Mouse (Mus musculus) midbrain, embryonic 13.5 days (tissue): ENCODE measurements around the gene Gpc5. TPM values are rescaled to one million over a fixed set of nuclear protein-coding genes. Genes with fewer than 3 reads are reported as not detected.
A peak's percentile ranks its signal among the peaks of the same experiment; 100 is the strongest.

ENCODE experiments used
- ATAC-seq: fragments of 200-750 bp; cut with Nextera tagmentation; 2 replicates; pipeline ENCODE4 v1.8.0; 2017; ENCODE audit warnings: mild to moderate bottlenecking, moderate TSS enrichment, moderate library complexity
- H3K27ac ChIP-seq: fragments of 300-500 bp; sonication (generic); 2 replicates; pipeline ENCODE4 v1.5.1; 2015; ENCODE audit warnings: inconsistent platforms, mild to moderate bottlenecking, moderate library complexity
- H3K27me3 ChIP-seq: fragments of 300-500 bp; sonication (generic); 2 replicates; pipeline ENCODE4 v1.6.1; 2015; ENCODE audit warnings: mild to moderate bottlenecking, inconsistent platforms
- H3K36me3 ChIP-seq: fragments of 300-500 bp; sonication (generic); 2 replicates; pipeline ENCODE4 v1.6.1; 2015; ENCODE audit warnings: mild to moderate bottlenecking, inconsistent platforms
- H3K4me1 ChIP-seq: fragments of 300-500 bp; sonication (generic); replicated peaks from 2 replicates; pipeline ENCODE4 v1.6.1; 2015; ENCODE audit warnings: inconsistent platforms
- H3K4me2 ChIP-seq: fragments of 300-500 bp; sonication (generic); replicated peaks from 2 replicates; pipeline ENCODE4 v1.6.1; 2015; ENCODE audit warnings: moderate library complexity, mild to moderate bottlenecking, inconsistent platforms
- H3K4me3 ChIP-seq: fragments of 300-500 bp; sonication (generic); replicated peaks from 2 replicates; pipeline ENCODE4 v1.5.1; 2015; ENCODE audit warnings: mild to moderate bottlenecking, inconsistent platforms
- H3K9ac ChIP-seq: fragments of 300-500 bp; sonication (generic); replicated peaks from 2 replicates; pipeline ENCODE4 v1.6.1; 2015; ENCODE audit warnings: mild to moderate bottlenecking, inconsistent platforms
- H3K9me3 ChIP-seq: fragments of 300-500 bp; sonication (generic); 2 replicates; pipeline ENCODE4 v1.6.1; 2016; ENCODE audit warnings: mild to moderate bottlenecking, inconsistent platforms
- WGBS: fragments of 180-500 bp; shearing (Covaris S2); methylation state at CpG from one replicate; pipeline ENCODE4 v1.1.7; 2015; 5-methylcytosine and 5-hydroxymethylcytosine counted together
- polyA plus RNA-seq: library from polyadenylated mRNA; unstranded; fragments of >200 nt; fragmentation: Nextera tagmentation; extraction: Ambion mirVana; gene quantifications from 2 replicates; pipeline ENCODE4 v1.2.1, GENCODE M21; 2015

The Gpc5 gene
- polyA plus RNA-seq, 1 experiment from 2014 or later, result 2.1 TPM

GRCm38 (mm10) chr14:115600259-115601029 lies 508.4 kb downstream of the Gpc5 start:
- no peak overlapping the region for H3K27ac ChIP-seq
- no peaks in the 10 kb centered on the region for H3K9me3 ChIP-seq
- H3K4me3 ChIP-seq, result no peak overlapping the region
- peak; percentile 55; the same call in 1 of the 2 replicates for ATAC-seq
- no peaks in the 10 kb centered on the region for H3K36me3 ChIP-seq
- no peak overlapping the region for H3K9ac ChIP-seq
- no peaks in the 10 kb centered on the region for H3K4me1 ChIP-seq
- 76% methylated on average over 8 of the region's 8 CpGs for WGBS
- no peak overlapping the region for H3K4me2 ChIP-seq
- H3K27me3 ChIP-seq, result no peaks in the 10 kb centered on the region

GRCm38 (mm10) chr14:115614154-115614553 lies 522.1 kb downstream of the Gpc5 start:
- WGBS, result 86% methylated on average over 4 of the region's 4 CpGs
- Histone ChIP-seq H3K4me2 (no peak overlapping the region), H3K27ac (no peak overlapping the region), H3K4me3 (no peak overlapping the region), H3K9me3 (no peaks in the 10 kb centered on the region), H3K4me1 (0 out of 2 replicates have a peak, but pooled peaks cover 2% of the 10 kb centered on the region), H3K36me3 (no peaks in the 10 kb centered on the region), H3K9ac (no peak overlapping the region), H3K27me3 (no peaks in the 10 kb centered on the region)
- ATAC-seq, result no peak

GRCm38 (mm10) chr14:115616305-115616704 lies 524.3 kb downstream of the Gpc5 start:
- Histone ChIP-seq H3K4me1 (0 out of 2 replicates have a peak, but pooled peaks cover 2% of the 10 kb centered on the region), H3K27me3 (no peaks in the 10 kb centered on the region), H3K4me3 (no peak overlapping the region), H3K9ac (no peak overlapping the region), H3K36me3 (no peaks in the 10 kb centered on the region), H3K27ac (no peak overlapping the region), H3K9me3 (no peaks in the 10 kb centered on the region), H3K4me2 (no peak overlapping the region)
- WGBS, result 40% methylated on average over 2 of the region's 2 CpGs
- ATAC-seq, result peak; percentile 70

- Histone ChIP-seq H3K9me3 (no peaks in the 10 kb centered on the region), H3K9ac (no peak overlapping the region), H3K4me3 (no peak overlapping the region), H3K27me3 (no peaks in the 10 kb centered on the region), H3K36me3 (no peaks in the 10 kb centered on the region), H3K4me2 (no peak overlapping the region), H3K27ac (no peak overlapping the region), H3K4me1 (0 out of 2 replicates have a peak, but pooled peaks cover 2% of the 10 kb centered on the region)
- ATAC-seq, result peak; percentile 95
- 17% methylated on average over 7 of the region's 7 CpGs for WGBS
Measured at GRCm38 (mm10) chr14:115616846-115617245, 524.8 kb downstream of the Gpc5 start.

- Histone ChIP-seq H3K27ac (no peak overlapping the region), H3K9ac (no peak overlapping the region), H3K4me1 (0 out of 2 replicates have a peak, but pooled peaks cover 2% of the 10 kb centered on the region), H3K4me3 (no peak overlapping the region), H3K36me3 (no peaks in the 10 kb centered on the region), H3K4me2 (no peak overlapping the region), H3K27me3 (no peaks in the 10 kb centered on the region), H3K9me3 (no peaks in the 10 kb centered on the region)
- ATAC-seq, result no peak
Measured at GRCm38 (mm10) chr14:115620473-115620872, 528.5 kb downstream of the Gpc5 start.

GRCm38 (mm10) chr14:115631160-115631898 lies 539.3 kb downstream of the Gpc5 start:
- WGBS, result 71% methylated on average over 7 of the region's 7 CpGs
- Histone ChIP-seq H3K27me3 (no peaks in the 10 kb centered on the region), H3K9ac (no peak overlapping the region), H3K4me3 (no peak overlapping the region), H3K36me3 (no peaks in the 10 kb centered on the region), H3K9me3 (no peaks in the 10 kb centered on the region), H3K27ac (no peak overlapping the region), H3K4me1 (no peaks in the 10 kb centered on the region), H3K4me2 (no peak overlapping the region)
- no peak for ATAC-seq

- no peak overlapping the region for H3K27ac ChIP-seq
- no peaks in the 10 kb centered on the region for H3K36me3 ChIP-seq
- no peaks in the 10 kb centered on the region for H3K27me3 ChIP-seq
- H3K9me3 ChIP-seq, result no peaks in the 10 kb centered on the region
- H3K4me1 ChIP-seq, result no peaks in the 10 kb centered on the region
- 81% methylated on average over 1 of the region's 1 CpGs for WGBS
- H3K4me2 ChIP-seq, result no peak overlapping the region
- no peak overlapping the region for H3K9ac ChIP-seq
- no peak overlapping the region for H3K4me3 ChIP-seq
- ATAC-seq, result no peak
Measured at GRCm38 (mm10) chr14:115633311-115633710, 541.3 kb downstream of the Gpc5 start.

GRCm38 (mm10) chr14:115679875-115680274 lies 587.9 kb downstream of the Gpc5 start:
- Histone ChIP-seq H3K27ac (no peak overlapping the region), H3K9ac (no peak overlapping the region), H3K4me2 (no peak overlapping the region), H3K9me3 (no peaks in the 10 kb centered on the region), H3K36me3 (no peaks in the 10 kb centered on the region), H3K4me1 (no peaks in the 10 kb centered on the region), H3K27me3 (no peaks in the 10 kb centered on the region), H3K4me3 (no peak overlapping the region)
- WGBS, result 77% methylated on average over 2 of the region's 2 CpGs
- ATAC-seq, result no peak

GRCm38 (mm10) chr14:115746013-115746412 lies 654.0 kb downstream of the Gpc5 start:
- ATAC-seq, result no peak
- Histone ChIP-seq H3K36me3 (no peaks in the 10 kb centered on the region), H3K4me1 (no peaks in the 10 kb centered on the region), H3K9ac (no peak overlapping the region), H3K4me3 (no peak overlapping the region), H3K9me3 (no peaks in the 10 kb centered on the region), H3K27ac (no peak overlapping the region), H3K27me3 (no peaks in the 10 kb centered on the region), H3K4me2 (no peak overlapping the region)
- 88% methylated on average over 1 of the region's 1 CpGs for WGBS

GRCm38 (mm10) chr14:115760241-115760640 lies 668.2 kb downstream of the Gpc5 start:
- Histone ChIP-seq H3K36me3 (no peaks in the 10 kb centered on the region), H3K27ac (no peak overlapping the region), H3K4me3 (no peak overlapping the region), H3K27me3 (no peaks in the 10 kb centered on the region), H3K4me1 (no peaks in the 10 kb centered on the region), H3K9ac (no peak overlapping the region), H3K9me3 (no peaks in the 10 kb centered on the region), H3K4me2 (no peak overlapping the region)
- 90% methylated on average over 5 of the region's 5 CpGs for WGBS
- ATAC-seq, result no peak

- peaks cover 9% of the 10 kb centered on the region for H3K4me1 ChIP-seq
- H3K4me2 ChIP-seq, result no peak overlapping the region
- no peak overlapping the region for H3K27ac ChIP-seq
- H3K27me3 ChIP-seq, result no peaks in the 10 kb centered on the region
- no peaks in the 10 kb centered on the region for H3K36me3 ChIP-seq
- WGBS, result 27% methylated on average over 7 of the region's 7 CpGs
- H3K9ac ChIP-seq, result no peak overlapping the region
- H3K9me3 ChIP-seq, result no peaks in the 10 kb centered on the region
- peak; percentile 89 for ATAC-seq
- H3K4me3 ChIP-seq, result no peak overlapping the region
Measured at GRCm38 (mm10) chr14:115779382-115780177, 687.6 kb downstream of the Gpc5 start.

GRCm38 (mm10) chr14:115804751-115805150 lies 712.7 kb downstream of the Gpc5 start:
- Histone ChIP-seq H3K27ac (no peak overlapping the region), H3K36me3 (no peaks in the 10 kb centered on the region), H3K4me2 (no peak overlapping the region), H3K9me3 (no peaks in the 10 kb centered on the region), H3K27me3 (no peaks in the 10 kb centered on the region), H3K9ac (no peak overlapping the region), H3K4me3 (no peak overlapping the region), H3K4me1 (no peaks in the 10 kb centered on the region)
- no peak for ATAC-seq
- 23% methylated on average over 2 of the region's 2 CpGs for WGBS
